Mouse (Mus musculus): ENCODE measurements around the gene Nr1h4.

DNA sequence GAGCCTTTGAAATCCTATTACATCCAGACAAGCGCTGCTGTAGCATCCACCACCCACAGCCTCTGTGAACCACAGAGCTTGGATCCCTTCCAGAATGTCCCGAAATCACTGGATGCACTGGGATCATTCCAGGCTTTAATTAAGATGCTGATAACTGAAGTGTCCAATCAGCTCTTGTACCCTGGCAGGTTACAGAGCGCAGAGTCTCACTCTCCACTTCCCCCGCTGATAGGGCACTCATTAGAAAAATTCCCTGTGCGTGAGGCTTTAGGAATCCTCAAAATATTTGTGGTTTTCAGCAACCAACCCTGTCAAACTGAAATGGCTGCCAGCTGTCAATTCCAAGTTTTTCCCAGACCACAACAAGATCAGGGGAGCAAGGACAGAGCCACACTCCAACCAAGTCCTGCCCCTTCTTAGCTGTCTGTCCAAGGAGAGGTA lies 2.2 kb downstream of the Nr1h4 start:
- TF ChIP-seq CTCF (IDR thresholded peaks at IDR 0.05; ENCODE audit: borderline replicate concordance, extremely low read depth, insufficient read depth, insufficient read length) (no peak), POLR2A (IDR thresholded peaks at IDR 0.05; ENCODE audit: borderline replicate concordance, extremely low read depth, insufficient read depth, insufficient read length, poor library complexity, severe bottlenecking) (no peak)
